In genomic region chr16:31543499-31544170, GRCm38 (mm10) we compare ENCODE assay signal across 21 mouse cellular contexts.
DNase-seq lines count a peak whose midpoint lies in the region; ATAC-seq and TF ChIP-seq lines count a peak whose summit lies in the region.
"Had no signal": no experiment of that assay in that cellular context is flagged by ENCODE, and none has a peak within 500 bp of the region (broad histone marks: within the 10 kb centered on the region; RNA-seq: fewer than 3 reads in every experiment).

No protein-coding gene starts in this region.

- no peak overlapping the region for H3K9ac ChIP-seq in lung, embryonic 14.5 days
- no peak overlapping the region for H3K9ac ChIP-seq in hindbrain, embryonic 13.5 days
- H3K9ac ChIP-seq: embryonic facial prominence, embryonic 13.5 days; forebrain, embryonic 13.5 days; heart, embryonic 15.5 days; hindbrain, embryonic 15.5 days had no signal

- H3K4me3 ChIP-seq in lung, embryonic 14.5 days (ENCODE audit: low read depth, low read length): no peak overlapping the region
- no peak overlapping the region for H3K4me3 ChIP-seq in embryonic facial prominence, embryonic 10.5 days
- no peak overlapping the region for H3K4me3 ChIP-seq in cerebellum, adult 2 months (replicated peaks; ENCODE audit: insufficient read depth, low read depth, low read length)
- no peak overlapping the region for H3K4me3 ChIP-seq in hindbrain, embryonic 13.5 days
- H3K4me3 ChIP-seq: embryonic facial prominence, embryonic 13.5 days; forebrain, embryonic 13.5 days; heart, adult 2 months; heart, embryonic 15.5 days; hindbrain, embryonic 10.5 days; hindbrain, embryonic 15.5 days had no signal

- no peak for ATAC-seq in lung, embryonic 14.5 days (ENCODE audit: insufficient read depth)
- ATAC-seq in hindbrain, embryonic 13.5 days (ENCODE audit: low FRiP score): no peak
- ATAC-seq: forebrain, embryonic 13.5 days; intestine, postnatal 0 days had no signal

- TF ChIP-seq CTCF in lung, embryonic 14.5 days (IDR thresholded peaks at IDR 0.05; ENCODE audit: low read depth): no peak
- TF ChIP-seq CTCF in cerebellum, adult 2 months (IDR thresholded peaks at IDR 0.05; ENCODE audit: borderline replicate concordance, insufficient read depth, low read depth, low read length): no peak

- H3K4me2 ChIP-seq in lung, embryonic 14.5 days: no peak overlapping the region
- no peak overlapping the region for H3K4me2 ChIP-seq in hindbrain, embryonic 13.5 days
- H3K4me2 ChIP-seq: embryonic facial prominence, embryonic 13.5 days; forebrain, embryonic 13.5 days; heart, embryonic 11.5 days; heart, embryonic 15.5 days; hindbrain, embryonic 15.5 days had no signal

- peaks cover 15% of the 10 kb centered on the region; the same call in 1 of the 2 replicates for H3K27me3 ChIP-seq in lung, embryonic 14.5 days (ENCODE audit: insufficient read depth, low read length)
- H3K27me3 ChIP-seq in embryonic facial prominence, embryonic 10.5 days (replicated peaks; ENCODE audit: low read depth, poor library complexity, severe bottlenecking): peaks cover 31% of the 10 kb centered on the region
- no peaks in the 10 kb centered on the region for H3K27me3 ChIP-seq in cerebellum, adult 2 months (ENCODE audit: control insufficient read depth, insufficient read depth, low read length)
- peaks cover 27% of the 10 kb centered on the region for H3K27me3 ChIP-seq in hindbrain, embryonic 13.5 days

- H3K27ac ChIP-seq in lung, embryonic 14.5 days (ENCODE audit: low read depth): no peak overlapping the region
- peak overlapping the region; percentile 57; the same call in 1 of the 2 replicates for H3K27ac ChIP-seq in embryonic facial prominence, embryonic 10.5 days (replicated peaks)
- H3K27ac ChIP-seq in cerebellum, adult 2 months (ENCODE audit: insufficient read depth, low read length): no peak overlapping the region
- H3K27ac ChIP-seq in hindbrain, embryonic 13.5 days: no peak overlapping the region
- H3K27ac ChIP-seq: embryonic facial prominence, embryonic 13.5 days; forebrain, embryonic 13.5 days; heart, adult 2 months; heart, embryonic 15.5 days; hindbrain, embryonic 10.5 days; hindbrain, embryonic 15.5 days had no signal

- 47% methylated on average over 10 of the region's 10 CpGs for WGBS in lung, embryonic 14.5 days
- 59% methylated on average over 10 of the region's 10 CpGs for WGBS in embryonic facial prominence, embryonic 10.5 days
- WGBS in cerebellum, adult 2 months: 60% methylated on average over 10 of the region's 10 CpGs
- 73% methylated on average over 10 of the region's 10 CpGs for WGBS in hindbrain, embryonic 13.5 days

- no peaks in the 10 kb centered on the region for H3K36me3 ChIP-seq in lung, embryonic 14.5 days (ENCODE audit: insufficient read depth)
- no peaks in the 10 kb centered on the region for H3K36me3 ChIP-seq in embryonic facial prominence, embryonic 10.5 days (replicated peaks)
- no peaks in the 10 kb centered on the region for H3K36me3 ChIP-seq in hindbrain, embryonic 13.5 days
- H3K36me3 ChIP-seq: embryonic facial prominence, embryonic 13.5 days; G1E; heart, embryonic 15.5 days; hindbrain, embryonic 10.5 days; hindbrain, embryonic 15.5 days had no signal

- H3K9me3 ChIP-seq in lung, embryonic 14.5 days (ENCODE audit: low read depth, low read length): no peaks in the 10 kb centered on the region
- H3K9me3 ChIP-seq in embryonic facial prominence, embryonic 10.5 days: no peaks in the 10 kb centered on the region
- no peaks in the 10 kb centered on the region for H3K9me3 ChIP-seq in hindbrain, embryonic 13.5 days
- H3K9me3 ChIP-seq: embryonic facial prominence, embryonic 13.5 days; forebrain, embryonic 13.5 days; G1E; heart, embryonic 15.5 days; hindbrain, embryonic 10.5 days; hindbrain, embryonic 15.5 days had no signal

- peaks cover 8% of the 10 kb centered on the region for H3K4me1 ChIP-seq in lung, embryonic 14.5 days (ENCODE audit: insufficient read depth)
- peaks cover 57% of the 10 kb centered on the region for H3K4me1 ChIP-seq in embryonic facial prominence, embryonic 10.5 days
- peaks cover 24% of the 10 kb centered on the region for H3K4me1 ChIP-seq in cerebellum, adult 2 months (ENCODE audit: control insufficient read depth, insufficient read depth, low read length)
- H3K4me1 ChIP-seq in hindbrain, embryonic 13.5 days (replicated peaks): peaks cover 33% of the 10 kb centered on the region

- peak; percentile 17 for DNase-seq in lung, embryonic 14.5 days
- DNase-seq in lung, postnatal 36 days: no peak
- no peak for DNase-seq in embryonic facial prominence, embryonic 10.5 days (ENCODE audit: low spot score)
- DNase-seq in gastrocnemius, postnatal 25 days: peak; percentile 51
- no peak for DNase-seq in cerebellum, adult 2 months
- no peak for DNase-seq in layer of hippocampus, postnatal 36 days
- DNase-seq: adrenal gland, postnatal 10 days; cerebellum, adult 11 months; cerebellum, adult 9-10 months; cerebellum, postnatal 25 days; heart, adult 2 months; heart, postnatal 14 days had no signal

- TF ChIP-seq POLR2A in cerebellum, adult 2 months (IDR thresholded peaks at IDR 0.05; ENCODE audit: borderline replicate concordance, insufficient read depth, low read length): no peak

Comparison
In these comparisons a context has a peak if more than half of its experiments do, and no peak if none do; other contexts are left out.
1. DNase-seq: peak in lung, embryonic 14.5 days (single experiment) and gastrocnemius, postnatal 25 days (single experiment); none in lung, postnatal 36 days (single experiment), embryonic facial prominence, embryonic 10.5 days (single experiment), cerebellum, adult 2 months (0 of 2) and layer of hippocampus, postnatal 36 days (0 of 2).